Mouse (Mus musculus): Measurements from ENCODE around the gene Pilrb2. TPM values are rescaled to one million over a fixed set of nuclear protein-coding genes. Genes with fewer than 3 reads are reported as not detected.

The Pilrb2 gene
- polyA plus RNA-seq (2017; shearing (Covaris generic)), result 1.0 TPM

DNA sequence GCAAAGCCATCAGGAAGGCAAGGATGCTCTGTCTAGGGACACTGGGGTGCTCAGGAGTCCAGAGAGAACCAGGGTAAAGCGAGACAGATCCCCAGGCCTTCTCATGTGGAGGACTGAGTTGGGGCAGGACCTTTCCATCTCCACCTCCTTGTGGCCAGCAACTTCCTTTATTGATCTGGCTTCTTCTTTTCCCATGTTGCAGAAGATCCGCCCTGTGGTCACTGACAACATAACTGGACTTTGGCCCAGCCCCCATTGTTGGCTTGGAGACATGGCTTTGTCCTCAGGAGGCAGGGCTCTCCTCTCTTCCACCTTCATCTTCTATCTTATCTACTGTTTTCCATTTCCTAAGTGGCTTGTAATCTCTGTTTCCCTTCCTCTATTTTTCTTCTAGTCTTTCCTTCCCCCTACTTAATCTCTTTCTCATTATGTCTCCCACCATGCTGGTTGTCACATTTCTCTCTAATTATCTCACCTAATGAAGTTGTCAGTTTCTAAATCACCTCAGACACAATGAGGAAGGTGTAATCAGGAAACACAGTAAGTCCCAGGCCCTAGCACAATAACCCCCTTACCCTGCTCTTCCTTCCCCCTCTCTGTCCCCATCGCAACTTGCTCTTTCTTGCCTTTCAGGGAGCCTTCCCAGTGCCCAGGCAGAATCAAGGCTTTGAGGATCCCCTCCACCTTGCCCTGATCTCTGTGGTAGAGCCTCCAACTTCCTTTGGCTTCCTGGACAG is at the start of gene Pilrb2:
Gene Pilrb2 (minus strand): TSS at position 172 of the 737 bp plus-strand sequence.

DNA sequence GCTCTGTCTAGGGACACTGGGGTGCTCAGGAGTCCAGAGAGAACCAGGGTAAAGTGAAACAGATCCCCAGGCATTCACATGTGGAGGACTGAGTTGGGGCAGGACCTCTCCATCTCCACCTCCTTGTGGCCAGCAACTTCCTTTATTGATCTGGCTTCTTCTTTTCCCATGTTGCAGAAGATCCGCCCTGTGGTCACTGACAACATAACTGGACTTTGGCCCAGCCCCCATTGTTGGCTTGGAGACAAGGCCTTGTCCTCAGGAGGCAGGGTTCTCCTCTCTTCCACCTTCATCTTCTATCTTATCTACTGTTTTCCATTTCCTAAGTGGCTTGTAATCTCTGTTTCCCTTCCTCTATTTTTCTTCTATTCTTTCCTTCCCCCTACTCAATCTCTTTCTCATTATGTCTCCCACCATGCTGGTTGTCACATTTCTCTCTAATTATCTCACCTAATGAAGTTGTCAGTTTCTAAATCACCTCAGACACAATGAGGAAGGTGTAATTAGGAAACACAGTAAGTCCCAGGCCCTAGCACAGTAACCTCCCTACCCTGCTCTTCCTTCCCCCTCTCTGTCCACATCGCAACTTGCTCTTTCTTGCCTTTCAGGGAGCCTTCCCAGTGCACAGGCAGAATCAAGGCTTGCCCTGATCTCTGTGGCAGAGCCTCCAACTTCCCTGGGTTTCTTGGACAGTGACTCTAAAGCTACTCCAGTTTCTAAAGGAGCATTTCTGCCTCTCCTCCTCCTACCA is 13.5 kb downstream of the Pilrb2 start, which contains the start of gene Pilrb1:
Gene Pilrb1 (minus strand): TSS at position 147 of the 751 bp plus-strand sequence.

DNA sequence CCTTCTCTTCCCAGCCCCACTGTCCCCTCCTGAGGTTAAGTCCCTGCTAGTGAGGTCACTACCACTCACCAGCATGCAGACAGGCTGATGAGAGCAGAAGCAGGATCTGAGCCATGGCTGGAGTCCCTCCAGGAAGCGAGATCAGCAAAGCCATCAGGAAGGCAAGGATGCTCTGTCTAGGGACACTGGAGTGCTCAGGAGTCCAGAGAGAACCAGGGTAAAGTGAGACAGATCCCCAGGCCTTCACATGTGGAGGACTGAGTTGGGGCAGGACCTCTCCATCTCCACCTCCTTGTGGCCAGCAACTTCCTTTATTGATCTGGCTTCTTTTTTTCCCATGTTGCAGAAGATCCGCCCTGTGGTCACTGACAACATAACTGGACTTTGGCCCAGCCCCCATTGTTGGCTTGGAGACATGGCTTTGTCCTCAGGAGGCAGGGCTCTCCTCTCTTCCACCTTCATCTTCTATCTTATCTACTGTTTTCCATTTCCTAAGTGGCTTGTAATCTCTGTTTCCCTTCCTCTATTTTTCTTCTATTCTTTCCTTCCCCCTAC is 35.6 kb downstream of the Pilrb2 start, which contains the start of gene Pilra:
Gene Pilra (minus strand): TSS at position 316 of the 555 bp plus-strand sequence.

Other genes with a start within 250 kb of the Pilrb2 start
- gene Fbxo24, start 242.8 kb downstream of the Pilrb2 start, polyA plus RNA-seq (2017; shearing (Covaris generic)), result 0.89 TPM
- gene Lrch4, start 242.7 kb downstream of the Pilrb2 start, polyA plus RNA-seq (2017; shearing (Covaris generic)), result 233 TPM
- gene Gm20605, start 242.6 kb downstream of the Pilrb2 start, polyA plus RNA-seq (2017; shearing (Covaris generic)), result 36.4 TPM
- gene Sap25, start 230.5 kb downstream of the Pilrb2 start, polyA plus RNA-seq (2017; shearing (Covaris generic)), result 58.0 TPM
- gene Irs3, start 226.1 kb downstream of the Pilrb2 start, polyA plus RNA-seq (2017; shearing (Covaris generic)), result not detected
- gene Agfg2, start 187.1 kb downstream of the Pilrb2 start, polyA plus RNA-seq (2017; shearing (Covaris generic)), result 15.5 TPM
- gene Nyap1, start 130.2 kb downstream of the Pilrb2 start, polyA plus RNA-seq (2017; shearing (Covaris generic)), result 0.30 TPM
- gene Tsc22d4, start 126.1 kb downstream of the Pilrb2 start, polyA plus RNA-seq (2017; shearing (Covaris generic)), result 134 TPM
- 48.6 TPM for gene Ppp1r35, start 93.0 kb downstream of the Pilrb2 start, polyA plus RNA-seq (2017; shearing (Covaris generic))
- 55.5 TPM for gene Mepce, start 84.2 kb downstream of the Pilrb2 start, polyA plus RNA-seq (2017; shearing (Covaris generic))
- 7.1 TPM for gene Zcwpw1, start 84.0 kb downstream of the Pilrb2 start, polyA plus RNA-seq (2017; shearing (Covaris generic))
- gene Pilra, start 35.5 kb downstream of the Pilrb2 start, polyA plus RNA-seq (2017; shearing (Covaris generic)), result 0.22 TPM
- 0.37 TPM for gene Pilrb1, start 13.7 kb downstream of the Pilrb2 start, polyA plus RNA-seq (2017; shearing (Covaris generic))
- gene Cyp3a13, start 49.8 kb upstream of the Pilrb2 start, polyA plus RNA-seq (2017; shearing (Covaris generic)), result 0.76 TPM
- not detected for gene Gjc3, start 91.3 kb upstream of the Pilrb2 start, polyA plus RNA-seq (2017; shearing (Covaris generic))
- not detected for gene Azgp1, start 109.7 kb upstream of the Pilrb2 start, polyA plus RNA-seq (2017; shearing (Covaris generic))
- not detected for gene Smok3a, start 149.4 kb upstream of the Pilrb2 start, polyA plus RNA-seq (2017; shearing (Covaris generic))
- 0.73 TPM for gene Smok3b, start 149.6 kb upstream of the Pilrb2 start, polyA plus RNA-seq (2017; shearing (Covaris generic))
- 0.84 TPM for gene Smok3c, start 181.4 kb upstream of the Pilrb2 start, polyA plus RNA-seq (2017; shearing (Covaris generic))
- gene Zkscan1, start 213.3 kb upstream of the Pilrb2 start, polyA plus RNA-seq (2017; shearing (Covaris generic)), result 14.6 TPM
- gene Zscan21, start 245.1 kb upstream of the Pilrb2 start, polyA plus RNA-seq (2017; shearing (Covaris generic)), result 28.0 TPM

Data from effector memory CD4-positive, alpha-beta T cell, adult 7 months (primary cell).